Mouse (Mus musculus): ENCODE data around the gene Thpo.

DNA sequence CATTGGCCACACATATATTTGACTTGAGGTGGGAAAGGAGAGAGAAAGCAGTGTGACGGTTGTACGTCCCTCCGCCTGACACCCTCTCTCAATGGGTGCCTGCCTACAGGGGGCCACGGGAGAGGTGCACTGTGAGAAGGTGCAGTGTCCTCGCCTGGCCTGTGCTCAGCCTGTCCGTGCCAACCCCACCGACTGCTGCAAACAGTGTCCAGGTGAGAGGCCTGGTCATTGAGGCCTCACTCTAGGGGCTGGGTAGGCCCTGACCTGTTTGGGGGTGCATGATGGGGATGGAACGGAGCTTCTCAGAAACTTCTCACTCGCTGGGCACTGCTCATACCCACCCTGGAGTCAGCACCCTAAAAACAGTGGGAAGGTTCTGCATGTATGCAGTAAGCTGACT is 5.5 kb upstream of the Thpo start:
- TF ChIP-seq CTCF (IDR thresholded peaks at IDR 0.05 in 2 of 3, conservative IDR thresholded peaks at IDR 0.05 in 1 of 3; ENCODE audit: control insufficient read depth in 1 of 3, insufficient read depth in 1 of 3, low read depth in 2 of 3, low read length in 3 of 3, poor library complexity in 1 of 3, severe bottlenecking in 1 of 3) (no peak), USF1 (IDR thresholded peaks at IDR 0.05; ENCODE audit: low read depth, low read length) (no peak), GATA1 (IDR thresholded peaks at IDR 0.05; ENCODE audit: low read depth, low read length) (no peak)

All from MEL (cell line).